Mouse (Mus musculus) adipocyte (in vitro differentiated cells): ENCODE measurements around the gene Olfr68.
"Not testable (repeated sequence)": the region's sequence is repeated elsewhere in the genome, so short reads cannot be mapped to it uniquely, and the experiment has no call there.

Experiments
- DNase-seq: peaks from one replicate; pipeline ENCODE4 v3.0.0-alpha.2; 2016; ENCODE audit warnings: low spot score

Gene Olfr68

DNA sequence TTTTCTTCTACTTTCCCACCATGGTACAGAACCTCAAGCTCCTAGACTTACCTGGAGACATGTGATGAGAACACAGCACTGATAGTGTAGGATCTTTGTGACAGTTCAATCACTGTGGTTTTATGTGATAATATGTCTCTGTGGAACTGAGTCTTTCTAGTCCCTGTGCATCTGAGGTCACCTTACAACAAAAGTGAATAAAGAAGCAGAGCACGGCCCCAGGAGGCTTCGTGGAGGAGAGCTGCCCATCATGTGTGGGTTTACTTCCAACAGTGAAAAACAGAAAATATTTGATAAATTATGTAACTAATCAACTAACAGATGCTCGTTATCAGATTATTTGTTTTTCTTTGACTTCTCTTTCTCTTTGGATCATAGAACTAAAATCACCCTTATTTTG lies at the start of gene Olfr68:
Gene Olfr68, minus strand, starts transcription at position 101 of the 400 bp plus-strand sequence.
- DNase-seq: no peak

DNA sequence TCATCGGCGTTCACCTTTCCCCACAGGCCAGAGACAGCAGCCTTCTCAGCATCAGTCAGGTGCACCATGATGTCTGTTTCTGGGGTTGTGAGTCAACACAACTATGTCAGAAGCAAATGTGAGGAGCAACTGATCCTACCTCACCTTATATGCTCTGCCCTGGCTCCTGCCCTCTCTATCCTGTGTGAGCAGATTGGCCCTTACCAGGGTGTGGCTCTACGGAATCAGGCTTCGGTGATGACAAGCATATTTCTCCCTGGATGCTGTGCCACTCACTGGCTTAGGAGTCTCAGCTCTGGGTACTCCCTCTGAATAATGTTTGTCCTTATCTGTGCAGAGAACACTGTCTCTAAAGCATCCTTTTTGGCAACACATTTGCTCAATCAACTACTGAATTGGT lies 48.3 kb upstream of the Olfr68 start, which contains the start of gene Hbb-bs:
Gene Hbb-bs, minus strand, starts transcription at position 289 of the 400 bp plus-strand sequence.
- no peak for DNase-seq

GRCm38 (mm10) chr7:103827139-103827538 lies 47.6 kb upstream of the Olfr68 start:
- DNase-seq: not testable (repeated sequence)

DNA sequence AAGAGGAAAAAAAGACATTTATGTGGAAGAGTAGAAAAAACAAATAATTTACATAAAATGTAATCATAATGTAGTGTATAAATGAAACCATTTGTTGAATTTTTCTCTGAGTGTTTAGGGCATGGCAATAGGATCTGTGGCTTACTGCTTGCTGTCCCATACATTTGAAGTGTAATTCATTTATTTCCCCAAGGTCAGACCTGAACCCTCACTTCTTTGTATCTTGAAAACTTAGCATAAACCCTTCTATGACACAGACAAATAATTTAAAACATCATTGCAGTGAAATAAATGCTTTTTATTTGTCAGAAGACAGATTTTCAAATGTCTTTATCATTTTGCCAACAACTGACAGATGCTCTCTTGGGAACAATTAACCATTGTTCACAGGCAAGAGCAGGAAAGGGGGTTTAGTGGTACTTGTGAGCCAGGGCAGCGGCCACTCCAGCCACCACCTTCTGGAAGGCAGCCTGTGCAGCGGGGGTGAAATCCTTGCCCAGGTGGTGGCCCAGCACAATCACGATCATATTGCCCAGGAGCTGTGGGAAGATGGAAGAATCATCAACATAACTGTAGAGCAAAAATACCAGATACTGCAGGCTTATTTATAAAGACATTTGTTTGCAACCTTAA lies 46.9 kb upstream of the Olfr68 start:
- DNase-seq: no peak

- DNase-seq: no peak
These were observed 46.2 kb upstream of the Olfr68 start for GRCm38 (mm10) chr7:103825536-103826254.

- DNase-seq: no peak
These were observed 45.1 kb upstream of the Olfr68 start for GRCm38 (mm10) chr7:103824597-103824996.

GRCm38 (mm10) chr7:103815085-103815484 lies 35.6 kb upstream of the Olfr68 start:
- DNase-seq: not testable (repeated sequence)

DNA sequence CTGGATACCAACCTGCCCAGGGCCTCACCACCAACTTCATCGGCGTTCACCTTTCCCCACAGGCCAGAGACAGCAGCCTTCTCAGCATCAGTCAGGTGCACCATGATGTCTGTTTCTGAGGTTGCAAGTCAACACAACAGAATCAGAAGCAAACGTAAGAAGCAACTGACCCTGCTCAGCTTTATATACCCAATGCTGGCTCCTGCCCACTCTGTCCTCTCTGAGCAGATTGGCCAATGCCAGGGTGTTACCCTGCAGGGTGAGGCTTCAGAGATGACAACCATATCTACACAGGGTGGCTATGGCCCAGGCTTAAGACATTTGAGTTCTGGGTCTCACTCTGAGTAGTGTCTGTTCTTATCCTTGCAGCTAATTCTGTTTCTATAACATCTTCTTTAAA lies 34.3 kb upstream of the Olfr68 start, which contains the start of gene Hbb-bt:
Gene Hbb-bt, minus strand, starts transcription at position 231 of the 400 bp plus-strand sequence.
- DNase-seq: no peak

DNA sequence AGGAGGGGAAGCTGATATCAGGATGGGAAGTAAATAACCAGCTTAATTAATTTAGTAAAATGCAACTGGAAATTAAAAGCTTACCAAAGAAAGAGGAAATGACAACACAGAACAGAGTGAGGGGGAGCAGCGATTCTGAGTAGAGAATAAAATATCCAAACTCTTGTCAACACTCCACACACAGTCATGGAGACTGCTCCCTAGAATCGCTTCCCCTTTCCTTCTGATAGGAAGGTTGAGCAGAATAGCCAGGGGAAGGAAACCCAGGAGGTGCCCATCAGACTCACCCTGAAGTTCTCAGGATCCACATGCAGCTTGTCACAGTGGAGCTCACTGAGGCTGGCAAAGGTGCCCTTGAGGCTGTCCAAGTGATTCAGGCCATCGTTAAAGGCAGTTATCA lies 33.7 kb upstream of the Olfr68 start:
- not testable (repeated sequence) for DNase-seq

GRCm38 (mm10) chr7:103812174-103812573 lies 32.7 kb upstream of the Olfr68 start:
- no peak for DNase-seq

- no peak for DNase-seq
These were observed 31.8 kb upstream of the Olfr68 start for GRCm38 (mm10) chr7:103811223-103811845.

- no peak for DNase-seq
These were observed 31.2 kb upstream of the Olfr68 start for GRCm38 (mm10) chr7:103810746-103811145.

- no peak for DNase-seq
These were observed 30.8 kb upstream of the Olfr68 start for GRCm38 (mm10) chr7:103810296-103810695.

DNA sequence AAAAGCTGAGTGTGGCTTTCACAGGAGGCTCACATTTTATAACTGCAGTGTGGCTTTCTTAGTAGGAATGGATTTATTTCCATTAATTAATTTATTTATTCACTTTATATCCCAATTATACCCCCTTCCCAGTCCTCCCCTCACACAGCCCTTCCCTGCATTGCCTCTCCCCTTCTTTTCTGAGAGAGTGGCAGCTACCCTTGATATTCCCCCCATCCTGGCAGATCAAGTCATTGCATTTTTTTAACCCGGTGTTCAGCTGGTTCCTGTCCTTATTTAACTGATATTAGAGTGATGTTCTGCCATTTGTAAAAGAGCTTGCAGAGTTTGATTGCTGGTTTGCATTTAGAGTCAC lies 30.3 kb upstream of the Olfr68 start:
- DNase-seq: no peak

DNA sequence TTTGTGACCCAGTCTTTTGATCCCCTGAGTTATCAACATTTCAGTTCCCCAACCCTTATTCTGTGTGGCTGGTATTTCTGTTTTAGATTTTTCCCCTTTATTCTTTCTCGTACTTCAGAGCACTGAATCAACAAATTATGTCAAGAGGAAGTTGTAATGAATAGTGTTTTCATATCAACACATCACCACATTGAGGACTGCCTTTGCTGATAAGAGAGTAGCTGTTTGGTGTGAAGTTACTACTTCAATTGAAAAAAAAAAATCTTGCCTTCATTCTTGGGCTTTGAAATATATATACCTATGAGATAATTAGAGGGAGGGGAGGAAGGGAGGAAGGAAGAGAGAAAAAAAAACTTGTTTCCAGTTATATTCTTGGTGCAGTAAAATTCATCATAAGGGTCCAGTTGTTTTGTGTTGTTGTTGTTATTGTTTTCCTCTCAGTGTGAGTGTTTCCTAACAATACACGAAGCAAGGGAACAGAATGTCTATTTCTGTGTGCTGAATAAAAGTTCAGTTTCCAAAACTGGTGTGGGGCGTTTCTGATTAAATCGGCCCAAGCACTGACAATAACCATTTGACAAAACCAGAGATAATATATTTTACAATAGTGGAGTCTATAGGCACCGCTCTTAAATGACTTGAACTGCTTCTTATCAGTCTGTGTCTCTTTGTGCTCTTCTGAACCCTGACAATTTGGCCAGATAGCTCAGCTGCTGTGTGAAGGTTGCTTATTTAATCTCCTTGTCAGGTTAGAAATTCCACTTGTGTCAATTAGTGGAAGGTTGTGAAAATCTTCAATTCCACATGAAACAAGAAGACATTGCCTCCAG lies 29.7 kb upstream of the Olfr68 start:
- no peak for DNase-seq

GRCm38 (mm10) chr7:103808120-103808519 lies 28.6 kb upstream of the Olfr68 start:
- not testable (repeated sequence) for DNase-seq

DNA sequence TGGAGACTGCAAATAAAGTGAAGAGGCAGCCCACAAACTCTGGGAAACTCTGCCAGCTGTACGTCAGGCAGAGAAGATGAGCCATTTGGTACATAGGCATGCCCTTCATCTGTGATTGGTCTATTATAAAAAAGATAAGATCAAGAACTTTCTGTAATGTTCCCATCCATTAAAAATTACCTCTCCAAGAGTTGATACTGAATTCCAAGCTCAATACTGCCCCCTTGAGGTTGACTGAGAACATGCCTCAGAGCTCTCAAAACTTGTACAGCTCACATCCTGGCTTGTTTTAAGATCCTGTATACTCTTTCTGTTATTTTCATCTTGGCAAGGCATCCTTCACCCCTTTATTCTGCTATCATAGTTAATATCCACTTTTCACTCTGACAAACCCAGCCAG lies 27.4 kb upstream of the Olfr68 start:
- no peak for DNase-seq

DNA sequence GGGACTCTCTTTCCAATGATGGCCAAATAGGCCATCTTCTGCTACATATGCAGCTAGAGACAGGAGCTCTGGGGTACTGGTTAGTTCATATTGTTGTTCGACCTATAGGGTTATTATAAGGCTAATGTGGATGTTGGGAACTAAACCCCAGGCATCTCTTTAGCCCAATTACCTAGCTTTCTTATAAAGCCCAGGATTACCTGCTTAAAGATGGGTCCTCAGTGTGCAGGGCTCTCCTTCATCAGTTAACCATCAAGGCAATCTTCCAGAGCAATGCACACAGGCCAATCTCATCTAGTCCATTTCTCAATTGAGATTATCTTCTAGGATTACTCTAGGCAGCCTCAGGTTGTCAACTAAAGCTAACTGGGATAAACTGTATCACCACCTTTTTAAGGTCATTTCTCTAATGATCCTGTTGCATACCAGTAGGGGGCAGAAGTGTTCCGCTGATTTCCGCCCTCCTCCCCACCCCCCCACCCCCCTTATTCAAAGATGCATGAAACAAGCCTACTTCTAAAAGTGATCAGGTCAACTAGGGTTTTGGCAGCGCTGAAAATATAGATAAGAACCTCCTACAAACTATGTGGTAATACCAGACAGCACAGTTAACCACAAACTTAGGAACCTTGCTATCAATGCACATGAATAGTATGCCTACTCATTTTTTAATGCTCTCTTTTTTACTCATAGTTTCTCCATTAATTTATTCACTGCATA lies 13.3 kb upstream of the Olfr68 start:
- no peak for DNase-seq

GRCm38 (mm10) chr7:103791721-103792120 lies 12.2 kb upstream of the Olfr68 start, which contains the start of gene Olfr67:
TSS of gene Olfr67 (minus strand) at chr7:103791821.
- no peak for DNase-seq

DNA sequence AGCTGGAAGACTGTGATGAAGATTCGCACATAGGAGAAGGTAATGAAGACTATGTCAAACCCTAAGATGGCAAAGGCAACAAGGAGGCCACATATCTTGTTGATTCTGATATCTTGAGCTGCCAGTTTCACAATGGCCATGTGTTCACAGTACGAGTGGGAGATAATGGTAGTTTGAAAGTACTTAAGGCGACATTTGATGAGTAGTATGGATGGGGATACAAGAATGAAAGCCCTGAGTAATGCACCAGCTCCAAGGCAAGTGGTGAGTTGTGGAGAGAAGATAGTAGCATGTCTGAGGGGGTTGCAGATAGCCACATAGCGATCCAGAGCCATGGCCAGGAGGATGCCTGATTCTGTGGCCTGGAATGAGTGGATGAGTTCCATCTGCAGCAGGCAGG lies 1.8 kb downstream of the Olfr68 start:
- DNase-seq: not testable (repeated sequence)

GRCm38 (mm10) chr7:103771494-103771893 lies 8.0 kb downstream of the Olfr68 start, which contains the start of gene Olfr69:
TSS of gene Olfr69 (minus strand) at chr7:103771594.
- DNase-seq: no peak
